Mouse (Mus musculus): ENCODE measurements around the gene Rhoh.

The Rhoh gene

DNA sequence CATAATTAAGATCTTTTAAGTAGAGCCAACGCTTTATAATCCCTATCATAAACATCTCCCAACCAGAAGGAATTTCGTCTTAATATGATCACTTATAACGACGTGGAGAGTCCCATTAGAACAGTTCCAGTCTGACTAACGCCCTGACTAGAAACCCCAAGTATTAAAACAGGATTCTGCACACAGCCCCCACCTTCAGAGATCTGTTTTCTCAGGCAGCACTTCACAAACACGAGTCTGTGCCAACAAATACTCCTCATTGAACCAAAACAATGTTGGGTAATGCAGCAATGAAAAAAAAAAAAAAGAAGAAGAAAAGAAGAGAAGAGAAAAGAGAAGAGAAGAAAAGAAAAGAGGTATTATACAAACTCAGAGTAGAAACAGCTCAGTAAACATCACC lies 1.6 kb upstream of the Rhoh start:
- in situ Hi-C loops (cut with MboI, MseI) = no loop called here

- in situ Hi-C loops (cut with MboI, MseI) = no loop called here
Observed at GRCm38 (mm10) chr5:65860281-65861000, 572 bp upstream of the Rhoh start.

DNA sequence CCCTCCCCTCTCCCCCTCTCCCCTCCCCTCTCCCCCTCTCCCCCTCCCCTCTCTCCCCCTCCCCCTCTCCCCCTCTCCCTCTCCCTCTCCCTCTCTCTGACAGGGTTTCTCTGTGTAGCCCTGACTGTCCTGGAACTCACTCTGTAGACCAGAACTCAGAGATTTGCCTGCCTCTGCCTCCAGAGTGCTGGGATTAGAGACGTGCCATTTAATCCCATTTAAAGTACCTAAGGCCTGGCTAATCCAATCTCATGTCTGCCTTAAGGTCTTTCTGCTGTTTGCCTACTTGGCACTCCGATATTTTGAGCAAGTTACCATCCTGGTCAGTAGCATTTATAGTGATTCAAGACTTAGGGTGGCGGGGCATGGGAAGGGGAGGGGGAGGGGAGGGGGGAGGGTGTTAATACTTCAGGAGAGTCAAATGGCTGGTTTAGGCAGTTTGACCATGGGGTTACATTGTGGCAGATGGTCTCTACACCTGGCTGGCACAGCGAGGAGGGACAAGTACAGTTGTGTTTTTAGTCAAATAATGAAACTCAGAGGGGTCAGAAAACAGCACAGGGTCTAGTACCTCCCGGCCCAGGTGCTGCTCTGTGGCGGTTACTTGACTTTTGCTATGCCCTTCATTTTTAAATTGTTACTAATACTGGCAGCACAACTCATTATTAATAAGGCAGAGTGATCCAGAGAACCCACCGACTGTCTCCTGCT lies 1.4 kb downstream of the Rhoh start:
- in situ Hi-C loops (cut with MboI, MseI) = no loop called here

DNA sequence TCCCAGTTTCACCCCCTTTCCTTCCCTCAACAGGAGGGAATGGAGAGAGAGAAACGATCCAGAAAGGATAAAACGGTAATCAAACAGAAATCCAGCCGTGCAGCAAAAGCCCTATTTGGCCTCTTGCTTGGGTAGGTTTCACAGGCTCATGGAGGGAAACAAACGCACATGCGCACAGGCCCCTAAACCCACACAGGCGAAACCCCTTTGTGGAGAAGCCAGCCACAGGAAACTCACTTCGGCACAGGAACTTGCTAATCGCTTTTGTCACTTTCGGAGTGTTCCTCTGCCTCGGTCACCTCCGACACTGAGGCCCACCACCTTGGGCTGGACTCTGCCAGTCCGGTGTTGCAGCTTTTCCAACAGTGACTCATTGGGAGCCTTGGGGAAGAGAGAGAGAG lies 2.3 kb downstream of the Rhoh start:
- in situ Hi-C loops (cut with MboI, MseI) = no loop called here

DNA sequence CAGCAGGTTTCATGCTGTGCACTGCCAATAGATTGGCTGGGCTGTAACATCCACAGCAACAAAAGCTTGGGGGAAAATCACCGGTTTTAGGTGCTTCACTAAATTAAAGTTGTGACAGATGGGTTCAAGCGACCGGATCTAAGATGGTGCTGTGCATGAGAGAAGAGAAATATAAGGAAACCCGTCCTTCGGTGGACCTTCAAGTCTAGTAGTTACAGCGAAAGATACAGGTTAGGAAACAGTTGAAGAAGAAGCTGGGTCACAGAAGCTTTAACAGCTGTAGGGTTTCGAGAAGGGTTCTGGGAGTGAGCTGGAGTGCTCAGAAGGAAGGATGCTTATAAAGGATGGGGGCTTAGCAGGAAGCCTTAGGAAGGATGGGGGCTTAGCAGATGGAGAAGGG lies 3.5 kb downstream of the Rhoh start:
- in situ Hi-C loops (cut with MboI, MseI) = no loop called here

DNA sequence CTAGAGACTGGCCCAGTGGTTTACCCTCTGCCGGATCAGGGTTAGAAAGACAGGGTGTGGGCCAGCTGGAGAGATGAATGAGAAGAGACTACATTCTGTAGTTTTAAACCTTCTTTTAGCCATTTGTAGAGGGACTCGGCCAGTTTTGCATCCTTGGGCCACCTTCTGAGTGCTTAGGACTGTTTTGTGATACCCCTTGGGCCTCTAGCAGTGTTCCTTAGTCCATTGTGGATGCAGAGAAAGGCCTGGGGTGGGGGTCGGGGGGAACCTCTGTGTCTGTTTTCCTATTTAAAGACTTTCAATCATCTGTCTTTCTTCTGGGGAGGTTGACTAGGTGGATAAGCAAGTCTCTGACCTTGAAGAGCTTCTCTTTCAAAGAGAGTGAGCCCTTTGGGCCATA lies 3.9 kb downstream of the Rhoh start:
- in situ Hi-C loops (cut with MboI, MseI) = no loop called here

DNA sequence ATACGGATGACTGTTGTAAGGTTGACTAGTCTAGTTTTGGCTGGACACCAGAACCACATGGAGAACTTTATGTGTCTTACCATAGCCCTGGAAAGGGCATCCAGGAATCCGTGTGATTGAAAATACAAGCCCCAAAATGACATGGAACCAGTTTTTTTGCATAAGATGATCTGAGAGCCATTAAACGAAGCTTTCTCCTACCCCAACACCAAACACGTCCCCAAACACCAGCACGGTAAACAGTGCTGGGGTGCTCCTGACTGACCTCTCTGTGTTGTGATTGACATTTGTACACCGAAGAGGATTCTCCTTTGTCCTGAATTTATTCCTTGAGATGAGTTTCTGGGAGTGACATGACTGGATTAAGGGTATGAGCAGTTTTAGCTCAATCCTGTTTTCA lies 5.6 kb downstream of the Rhoh start:
- in situ Hi-C loops (cut with MboI, MseI) = no loop called here

- in situ Hi-C loops (cut with MboI, MseI) = no loop called here
Observed at GRCm38 (mm10) chr5:65867380-65868116, 6.5 kb downstream of the Rhoh start.

DNA sequence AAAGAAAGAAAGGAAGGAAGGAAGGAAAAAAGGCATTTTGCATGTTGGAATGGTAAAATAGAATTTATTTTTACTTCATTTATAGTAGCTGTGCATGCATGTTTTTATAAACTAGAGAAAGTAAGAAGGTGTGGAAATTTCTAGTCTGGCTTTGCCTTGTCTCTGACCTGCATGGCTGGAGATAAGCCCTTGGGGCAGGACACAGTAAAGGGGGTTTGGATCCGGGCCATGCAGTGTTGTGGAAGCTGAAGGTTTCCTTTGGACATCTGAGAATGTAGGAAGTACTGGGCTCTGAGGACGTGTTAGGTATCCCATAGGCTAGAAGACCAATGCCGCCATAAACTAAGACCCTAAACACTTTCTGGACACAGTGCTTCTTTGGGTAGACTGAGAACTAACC lies 7.4 kb downstream of the Rhoh start:
- in situ Hi-C loops (cut with MboI, MseI) = no loop called here

DNA sequence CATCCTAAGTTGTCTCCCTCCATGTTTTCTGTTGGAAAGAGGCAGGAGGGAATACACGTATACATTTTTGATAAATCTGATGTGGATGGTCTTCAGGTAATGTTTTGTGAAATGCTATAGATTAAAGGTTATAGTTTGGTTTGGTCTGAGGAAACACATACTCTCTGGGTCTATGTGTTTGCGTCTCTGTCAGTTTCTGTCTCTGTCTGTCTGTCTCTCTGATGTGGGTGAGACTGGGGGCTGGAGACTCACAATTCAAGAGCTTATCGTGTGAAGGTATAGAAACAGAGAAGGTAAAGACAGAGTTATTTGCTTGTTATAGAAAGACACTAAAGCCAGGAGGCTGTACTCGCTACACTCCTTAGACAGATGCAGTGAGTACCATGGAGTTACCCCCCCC lies 8.6 kb downstream of the Rhoh start:
- in situ Hi-C loops (cut with MboI, MseI) = no loop called here

DNA sequence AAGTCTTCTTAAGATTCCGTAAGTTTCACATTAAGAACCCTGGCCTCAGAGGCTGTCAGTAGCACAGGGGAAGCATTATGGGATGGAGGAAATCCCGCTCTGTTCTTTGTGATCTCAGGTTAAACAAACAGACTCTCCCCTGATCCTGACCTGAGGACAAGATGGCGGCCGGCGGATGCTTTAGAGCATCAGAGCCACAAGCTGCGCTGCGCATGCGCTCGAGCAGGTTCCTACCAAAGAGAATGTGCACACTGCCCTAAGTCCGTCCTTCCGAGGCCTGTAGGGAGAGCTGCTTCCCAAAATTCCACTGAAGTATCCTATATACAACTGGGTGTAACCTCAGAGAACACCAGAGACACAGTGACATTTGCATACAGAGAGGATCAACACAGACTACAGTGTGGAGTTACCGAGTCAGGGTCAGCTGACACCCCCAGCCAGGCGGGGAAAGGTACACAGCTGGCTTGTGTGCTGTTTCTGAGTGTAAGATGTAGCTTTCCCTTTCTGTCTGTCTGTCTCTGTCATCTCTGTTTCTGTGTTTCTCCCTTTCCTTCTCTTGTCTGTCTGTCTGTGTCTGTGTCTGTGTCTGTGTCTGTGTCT lies 10.4 kb downstream of the Rhoh start:
- in situ Hi-C loops (cut with MboI, MseI) = no loop called here

- in situ Hi-C loops (cut with MboI, MseI) = no loop called here
Observed at GRCm38 (mm10) chr5:65873212-65873611, 12.2 kb downstream of the Rhoh start.

DNA sequence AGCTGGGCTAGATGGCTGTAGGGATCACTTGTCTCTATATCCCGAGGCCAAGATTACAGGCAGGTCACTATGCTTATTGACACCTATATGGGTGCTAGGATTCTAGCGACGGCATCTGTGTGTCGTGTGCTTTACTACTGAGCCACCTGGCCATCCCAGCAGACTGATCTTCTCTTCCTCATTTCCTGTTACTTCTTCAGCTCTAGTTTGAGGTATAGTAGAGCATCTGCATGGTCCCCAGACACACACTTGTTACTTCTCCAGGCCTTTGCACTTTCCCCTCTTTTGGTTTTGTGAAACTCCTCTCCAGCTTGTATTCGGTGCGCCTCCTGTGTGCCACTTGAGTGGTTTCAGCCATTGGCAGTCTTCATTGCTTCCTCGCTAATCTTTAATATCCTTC lies 14.3 kb downstream of the Rhoh start:
- in situ Hi-C loops (cut with MboI, MseI) = no loop called here

- in situ Hi-C loops (cut with MboI, MseI) = no loop called here
Observed at GRCm38 (mm10) chr5:65878367-65878766, 17.4 kb downstream of the Rhoh start.

DNA sequence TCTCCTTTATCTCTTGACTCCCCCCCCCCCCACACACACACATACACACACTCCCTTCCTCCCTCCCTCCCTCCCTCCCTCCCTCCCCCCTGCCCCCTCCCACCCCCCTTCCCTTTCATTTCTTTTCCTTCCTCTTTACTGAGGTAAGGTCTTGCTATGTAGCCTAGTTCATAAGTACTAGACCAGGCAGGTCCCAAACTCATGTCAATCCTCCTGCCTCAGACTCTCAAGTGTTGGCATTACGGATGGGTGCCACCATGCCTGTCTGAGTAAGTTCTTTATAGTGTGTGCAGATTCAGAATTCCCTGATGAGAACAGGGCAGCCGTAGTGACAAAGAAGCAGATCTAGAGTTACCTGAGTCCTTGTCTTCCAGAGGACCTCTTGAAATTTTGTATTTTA lies 20.2 kb downstream of the Rhoh start:
- in situ Hi-C loops (cut with MboI, MseI) = no loop called here

GRCm38 (mm10) chr5:65882476-65883205 lies 21.6 kb downstream of the Rhoh start:
- in situ Hi-C loops (cut with MboI, MseI) = no loop called here

DNA sequence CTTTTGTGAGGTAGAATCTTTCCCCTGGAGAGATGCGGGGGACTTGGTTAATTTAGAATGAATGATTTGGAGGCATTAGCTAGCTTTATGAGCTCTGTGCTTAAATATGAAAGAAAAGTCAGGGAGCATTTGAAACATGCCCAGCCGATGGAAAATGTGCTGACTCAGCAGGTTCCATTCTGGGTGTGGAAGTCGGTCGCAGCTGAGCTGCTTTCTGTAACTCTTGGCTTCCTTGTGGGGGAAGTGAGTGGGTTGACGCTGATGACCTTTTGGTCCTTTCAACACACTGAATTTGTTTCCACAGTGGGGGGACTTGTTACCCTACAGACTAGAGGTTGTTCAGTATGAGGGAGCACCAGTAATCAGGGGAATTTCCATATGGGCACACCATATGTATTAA lies 22.3 kb downstream of the Rhoh start:
- in situ Hi-C loops (cut with MboI, MseI) = no loop called here

DNA sequence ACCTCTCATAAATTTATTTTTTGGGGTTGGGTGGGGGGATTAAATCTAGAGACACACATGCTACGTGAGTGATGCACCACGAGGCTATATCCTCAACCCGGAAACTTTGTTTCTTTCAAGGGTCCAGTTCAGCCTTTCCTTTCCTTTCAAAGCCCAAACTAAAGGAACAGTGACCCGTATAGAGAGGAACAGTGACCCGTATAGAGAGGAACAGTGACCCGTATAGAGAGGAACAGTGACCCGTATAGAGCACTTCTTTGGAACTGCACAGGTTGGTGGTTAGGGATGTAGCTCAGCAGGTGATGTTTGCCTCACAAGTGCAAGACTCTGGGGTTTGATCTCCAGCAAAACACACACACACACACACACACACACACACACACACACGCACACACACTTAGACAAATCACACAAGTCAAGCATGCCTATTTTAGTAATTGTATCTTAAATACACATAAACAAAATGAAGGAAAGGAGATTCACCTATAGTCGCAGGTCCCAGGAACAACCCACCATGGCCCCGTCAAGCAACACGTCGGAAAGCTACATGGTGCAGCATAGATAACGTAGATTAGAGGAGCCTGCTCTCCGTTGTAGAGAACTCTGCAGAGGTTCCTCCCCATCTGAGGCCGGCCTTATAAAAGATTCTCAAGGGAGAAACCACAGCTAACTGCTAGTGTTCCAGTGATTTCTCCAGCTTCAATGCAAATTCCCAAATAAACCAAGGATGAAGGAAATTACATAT lies 24.9 kb downstream of the Rhoh start:
- in situ Hi-C loops (cut with MboI, MseI) = no loop called here

DNA sequence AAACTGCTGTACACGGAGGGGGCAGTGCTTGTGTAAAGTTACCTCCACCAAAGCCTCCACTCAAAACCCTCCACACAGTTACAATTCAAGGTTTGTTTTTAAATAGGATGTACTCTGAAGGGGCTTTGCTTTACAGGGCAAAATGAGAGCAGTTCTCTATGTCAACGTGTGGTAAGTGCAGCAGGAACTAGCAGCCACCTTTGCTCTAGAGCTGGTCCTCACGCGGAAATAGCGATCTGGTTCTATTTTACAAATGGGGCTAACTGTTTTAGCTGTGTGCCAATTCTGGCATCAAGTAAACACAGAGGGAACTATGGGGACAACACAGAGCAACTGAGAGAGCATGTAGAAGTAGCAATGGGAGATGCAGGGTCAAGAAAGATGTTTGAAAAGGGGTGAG lies 27.1 kb downstream of the Rhoh start:
- in situ Hi-C loops (cut with MboI, MseI) = no loop called here

- in situ Hi-C loops (cut with MboI, MseI) = no loop called here
Observed at GRCm38 (mm10) chr5:65888998-65889397, 28.0 kb downstream of the Rhoh start.

- in situ Hi-C loops (cut with MboI, MseI) = no loop called here
Observed at GRCm38 (mm10) chr5:65891251-65891826, 30.3 kb downstream of the Rhoh start.
